Mouse (Mus musculus) adrenal gland, postnatal 10 days (tissue): ENCODE results near the gene Tmem100. TPM values are rescaled to one million over a fixed set of nuclear protein-coding genes. Genes with fewer than 3 reads are reported as not detected.

Source experiments
- DNase-seq: peaks from one replicate; pipeline ENCODE4 v3.0.0; 2021; ENCODE audit warnings: mixed read lengths
- total RNA-seq, 2 experiments: library from RNA; stranded (reverse); gene quantifications; 2 replicates each; pipeline ENCODE4 v1.2.3; 2021

Gene Tmem100
- total RNA-seq, 2 experiments from 2014 or later: 7.8 to 9.5 TPM

- DNase-seq: no peak
Measured at GRCm38 (mm10) chr11:90059241-90059640, 29.1 kb downstream of the Tmem100 start.

- no peak for DNase-seq
Measured at GRCm38 (mm10) chr11:90062657-90063056, 32.5 kb downstream of the Tmem100 start.

GRCm38 (mm10) chr11:90066405-90067250, 36.5 kb downstream of the Tmem100 start:
- DNase-seq: no peak

- DNase-seq: peak; percentile 13
Measured at GRCm38 (mm10) chr11:90071747-90072146, 41.6 kb downstream of the Tmem100 start.

GRCm38 (mm10) chr11:90073201-90073600, 43.1 kb downstream of the Tmem100 start:
- DNase-seq: no peak

- no peak for DNase-seq
Measured at GRCm38 (mm10) chr11:90076666-90077065, 46.5 kb downstream of the Tmem100 start.

- no peak for DNase-seq
Measured at GRCm38 (mm10) chr11:90080678-90081267, 50.6 kb downstream of the Tmem100 start.

GRCm38 (mm10) chr11:90081820-90082596, 51.9 kb downstream of the Tmem100 start:
- DNase-seq: no peak

GRCm38 (mm10) chr11:90083042-90083441, 52.9 kb downstream of the Tmem100 start:
- no peak for DNase-seq

GRCm38 (mm10) chr11:90084166-90084565, 54.0 kb downstream of the Tmem100 start:
- no peak for DNase-seq

Other genes starting within 250 kb of the Tmem100 start
- gene Pctp, start 27.5 kb upstream of the Tmem100 start, total RNA-seq: 10 to 100 TPM; 11.7 to 11.9 TPM
- 1 to 10 TPM; 3.9 to 5.2 TPM for gene Gm45716, start 157.3 kb downstream of the Tmem100 start, total RNA-seq
- gene Mmd, start 219.1 kb downstream of the Tmem100 start, total RNA-seq: 10 to 100 TPM; 69.2 to 89.2 TPM